Mouse (Mus musculus) stomach, postnatal 0 days (tissue): ENCODE data around the gene Ccnl2.

Experiments used
- CTCF ChIP-seq: IDR thresholded peaks from 2 replicates; pipeline ENCODE4 v1.5.1; 2016; ENCODE audit warnings: antibody characterized with exemption, low read depth, mild to moderate bottlenecking, moderate library complexity
- EP300 ChIP-seq: optimal IDR thresholded peaks from 2 replicates; pipeline ENCODE3; 2016; ENCODE audit warnings: antibody characterized with exemption

DNA sequence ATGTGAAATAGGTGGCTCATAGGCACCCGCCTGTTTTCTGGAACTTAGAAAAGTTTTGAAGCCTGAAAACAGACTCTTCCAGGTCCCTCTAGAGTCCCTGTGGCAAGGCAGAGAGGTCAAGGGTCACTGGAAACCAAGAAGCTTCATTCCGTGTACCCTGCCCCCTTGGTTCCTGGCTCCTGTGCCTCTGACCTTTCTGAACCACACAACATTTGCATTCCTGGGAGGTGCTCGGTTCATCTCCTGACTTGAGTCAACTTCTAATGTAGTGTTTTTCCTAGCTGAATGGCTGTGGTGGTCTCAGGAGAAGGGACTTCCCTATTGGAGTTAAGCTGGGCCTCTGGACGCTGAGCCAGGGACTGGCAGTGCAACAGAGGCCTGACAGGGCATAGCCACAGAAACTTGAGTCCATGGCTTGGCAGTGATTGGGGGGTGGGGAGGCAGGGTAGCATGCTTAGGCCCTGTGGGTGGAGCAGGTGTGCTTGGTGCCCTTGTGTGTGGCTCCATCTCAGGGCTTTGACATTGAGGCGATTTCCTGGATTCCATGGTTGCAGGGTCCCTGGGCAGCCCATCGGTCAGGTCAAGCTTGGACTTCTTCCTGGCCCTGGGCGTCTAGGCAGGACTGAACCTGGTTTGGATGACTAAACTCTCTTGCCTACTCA lies 36.3 kb downstream of the Ccnl2 start:
- TF ChIP-seq CTCF (no peak), EP300 (no peak)
